Mouse (Mus musculus) left cerebral cortex, postnatal 25 days (tissue): ENCODE measurements around the gene Bub1. TPM values are rescaled to one million over a fixed set of nuclear protein-coding genes. Genes with fewer than 3 reads are reported as not detected.

Experiments
- DNase-seq, 2 experiments: peaks; one replicate each; pipeline ENCODE4 v3.0.0; 2022; ENCODE audit warnings: low spot score in 2 of 2, mixed read lengths in 1 of 2
- intact Hi-C: fragments of 180-260 bp; cut with DNase I; formaldehyde crosslinking; loops from one replicate; pipeline ENCODE4 v1.15.1; 2025
- total RNA-seq, 2 experiments: library from RNA; stranded (reverse); gene quantifications; 2 replicates each; pipeline ENCODE4 v1.2.3; 2021

Bub1 gene
- total RNA-seq, result under 1 TPM in 1 of 2 experiments, not detected in 1; 0.09 TPM

GRCm38 (mm10) chr2:127831401-127832102 lies at the start of gene Bub1:
Gene Bub1, minus strand, starts transcription at chr2:127831865.
- peak; percentile 91 to 95 for DNase-seq
- intact Hi-C loops, result no loop called here

- DNase-seq, result no peak
- intact Hi-C loops, result no loop called here
Measured at GRCm38 (mm10) chr2:127881063-127881462, 49.4 kb upstream of the Bub1 start.

- no peak for DNase-seq
- intact Hi-C loops, result no loop called here
Measured at GRCm38 (mm10) chr2:127864381-127864780, 32.7 kb upstream of the Bub1 start.

GRCm38 (mm10) chr2:127854332-127854991 lies 22.8 kb upstream of the Bub1 start:
- peak; percentile 18 to 40 for DNase-seq
- intact Hi-C loops, result no loop called here

GRCm38 (mm10) chr2:127850371-127850770 lies 18.7 kb upstream of the Bub1 start:
- no peak for DNase-seq
- intact Hi-C loops, result no loop called here

- no peak for DNase-seq
- intact Hi-C loops, result loop anchor here (10.0 kb wide), 1 partner anchor 242 kb away; no protein-coding TSS in a partner anchor
Measured at GRCm38 (mm10) chr2:127846571-127846970, 14.9 kb upstream of the Bub1 start.

GRCm38 (mm10) chr2:127846008-127846407 lies 14.3 kb upstream of the Bub1 start:
- intact Hi-C loops, result loop anchor here (10.0 kb wide), 1 partner anchor 241 kb away; no protein-coding TSS in a partner anchor

GRCm38 (mm10) chr2:127845346-127845982 lies 13.8 kb upstream of the Bub1 start:
- intact Hi-C loops, result loop anchor here (10.0 kb wide), 1 partner anchor 241 kb away; no protein-coding TSS in a partner anchor
- no peak for DNase-seq

More at GRCm38 (mm10) chr2:127846008-127846407, 14.3 kb upstream of the Bub1 start:
- no peak for DNase-seq

- intact Hi-C loops, result loop anchor here (10.0 kb wide), 1 partner anchor 238 kb away; no protein-coding TSS in a partner anchor
- no peak for DNase-seq
Measured at GRCm38 (mm10) chr2:127842421-127842820, 10.8 kb upstream of the Bub1 start.

- intact Hi-C loops, result loop anchor here (10.0 kb wide), 1 partner anchor 237 kb away; no protein-coding TSS in a partner anchor
- DNase-seq, result no peak
Measured at GRCm38 (mm10) chr2:127841402-127841801, 9.7 kb upstream of the Bub1 start.

GRCm38 (mm10) chr2:127839425-127839824 lies 7.8 kb upstream of the Bub1 start:
- no peak for DNase-seq
- intact Hi-C loops, result no loop called here

GRCm38 (mm10) chr2:127838576-127838975 lies 6.9 kb upstream of the Bub1 start, which contains the start of gene Acoxl:
Gene Acoxl, plus strand, starts transcription at chr2:127838876.
- intact Hi-C loops, result no loop called here
- no peak for DNase-seq

- intact Hi-C loops, result no loop called here
- DNase-seq, result peak in 1 of 2 experiments; percentile 20
Measured at GRCm38 (mm10) chr2:127832833-127833190, 1.1 kb upstream of the Bub1 start.

- intact Hi-C loops, result no loop called here
- no peak for DNase-seq
Measured at GRCm38 (mm10) chr2:127832103-127832832, 603 bp upstream of the Bub1 start.

- DNase-seq, result peak; percentile 93 to 96
- intact Hi-C loops, result no loop called here
Measured at GRCm38 (mm10) chr2:127791919-127792603, 39.6 kb downstream of the Bub1 start, which contains the start of gene Mtln. Gene Mtln, minus strand, starts transcription at chr2:127792488.

GRCm38 (mm10) chr2:127789651-127790270 lies 41.9 kb downstream of the Bub1 start:
- DNase-seq, result no peak
- intact Hi-C loops, result no loop called here

GRCm38 (mm10) chr2:127789138-127789537 lies 42.5 kb downstream of the Bub1 start:
- DNase-seq, result peak in 1 of 2 experiments; percentile 15
- intact Hi-C loops, result no loop called here

GRCm38 (mm10) chr2:127788440-127789116 lies 43.1 kb downstream of the Bub1 start, which contains the start of gene Nphp1:
Gene Nphp1, minus strand, starts transcription at chr2:127788897.
- DNase-seq, result peak; percentile 88 to 89
- intact Hi-C loops, result no loop called here
